Mouse (Mus musculus) cerebral cortex, adult 2 months (tissue): Measurements from ENCODE around the gene Smim13.

ENCODE experiments used
- WGBS: fragments of 180-500 bp; shearing (Covaris S2); methylation state at CpG from one replicate; pipeline ENCODE4 v1.1.7; 2018; 5-methylcytosine and 5-hydroxymethylcytosine counted together

The Smim13 gene

GRCm38 (mm10) chr13:41291466-41291974 is 41.9 kb downstream of the Smim13 start:
- 90% methylated on average over 4 of the region's 4 CpGs for WGBS

DNA sequence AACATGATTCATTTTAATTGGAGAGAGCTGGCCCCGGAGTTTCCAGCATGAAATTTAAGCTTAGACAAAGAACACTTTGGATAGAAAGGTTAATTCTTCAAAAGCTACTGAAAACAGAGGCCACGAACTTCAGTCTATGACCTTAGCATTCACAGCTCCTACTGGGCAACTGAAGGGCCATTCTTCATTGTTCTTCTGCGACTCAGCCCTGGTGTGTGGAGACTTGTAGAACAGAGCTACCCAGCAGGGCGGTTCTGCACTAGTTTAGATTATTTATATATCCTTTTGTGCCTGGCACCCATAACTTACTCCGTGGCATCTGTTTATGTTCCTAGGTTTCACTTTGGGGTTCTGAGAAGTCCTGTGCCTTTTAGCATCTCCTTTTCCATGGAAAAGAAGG is 44.0 kb downstream of the Smim13 start:
- 57% methylated on average over 5 of the region's 5 CpGs for WGBS

DNA sequence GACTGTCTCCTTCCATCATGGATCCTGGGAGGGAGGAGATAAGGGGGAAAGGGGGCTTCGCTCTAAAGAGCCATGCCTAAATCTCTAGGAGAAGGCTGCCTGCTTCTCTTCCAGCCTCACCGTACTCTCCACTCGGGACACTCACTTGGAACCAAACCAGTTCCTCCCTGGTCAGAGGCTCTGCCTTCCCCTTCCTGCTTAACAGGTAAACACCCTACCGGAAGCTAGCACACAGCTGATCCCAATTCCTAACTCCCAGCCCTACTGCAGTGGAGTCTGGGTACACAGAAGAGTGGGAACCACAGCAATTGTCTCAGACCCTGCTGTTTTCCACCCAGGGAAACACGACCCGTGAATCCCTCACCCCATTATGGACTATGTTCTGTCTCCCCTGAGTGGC is 46.2 kb downstream of the Smim13 start:
- 79% methylated on average over 6 of the region's 6 CpGs for WGBS

DNA sequence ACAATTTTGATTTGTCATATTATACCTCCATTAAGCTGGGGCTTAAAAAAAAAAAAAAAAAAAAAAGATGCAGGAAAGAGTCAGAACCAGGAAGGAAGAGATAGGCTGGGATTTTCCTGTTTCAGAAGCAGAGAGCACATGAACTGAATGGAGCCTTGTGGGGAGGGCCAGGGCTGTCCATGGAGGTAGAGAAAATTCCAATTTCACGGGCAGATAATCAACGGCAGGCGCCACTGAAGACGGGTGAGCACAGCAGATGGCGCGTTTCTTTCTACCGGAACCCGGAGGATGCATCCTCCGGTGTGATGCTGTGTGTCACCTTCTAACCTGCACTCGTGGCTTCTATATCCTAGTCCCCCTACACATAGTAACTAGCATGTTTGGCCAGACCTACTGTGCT is 46.8 kb downstream of the Smim13 start:
- 89% methylated on average over 10 of the region's 10 CpGs for WGBS

DNA sequence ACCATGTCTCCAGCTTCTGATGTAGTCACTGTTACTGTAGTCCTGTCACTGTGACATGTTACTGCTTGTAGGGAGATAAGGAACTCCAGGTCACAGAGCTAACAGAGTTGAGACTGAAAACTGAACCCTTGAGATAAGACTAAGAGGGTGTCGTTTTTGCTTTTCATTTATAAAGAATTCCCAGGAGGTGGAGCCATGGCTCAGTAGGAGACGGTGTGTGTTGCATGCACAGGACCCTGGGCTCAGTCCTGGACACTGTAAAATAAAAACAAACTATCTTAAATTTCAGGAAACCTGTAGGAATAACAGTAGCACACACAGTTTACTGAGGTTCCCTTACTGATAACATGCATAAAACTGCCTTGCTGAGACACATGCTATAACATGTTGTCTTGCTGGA is 48.9 kb downstream of the Smim13 start:
- WGBS: 52% methylated on average over 2 of the region's 2 CpGs

- 68% methylated on average over 5 of the region's 5 CpGs for WGBS
These were observed 49.4 kb downstream of the Smim13 start for GRCm38 (mm10) chr13:41298996-41299395.

- 78% methylated on average over 4 of the region's 4 CpGs for WGBS
These were observed 50.4 kb downstream of the Smim13 start for GRCm38 (mm10) chr13:41300037-41300436.

- WGBS: 49% methylated on average over 10 of the region's 10 CpGs
These were observed 53.1 kb downstream of the Smim13 start for GRCm38 (mm10) chr13:41302716-41303115.

GRCm38 (mm10) chr13:41320749-41321148 is 71.1 kb downstream of the Smim13 start:
- 51% methylated on average over 5 of the region's 5 CpGs for WGBS

GRCm38 (mm10) chr13:41321433-41321832 is 71.8 kb downstream of the Smim13 start:
- 43% methylated on average over 3 of the region's 3 CpGs for WGBS

DNA sequence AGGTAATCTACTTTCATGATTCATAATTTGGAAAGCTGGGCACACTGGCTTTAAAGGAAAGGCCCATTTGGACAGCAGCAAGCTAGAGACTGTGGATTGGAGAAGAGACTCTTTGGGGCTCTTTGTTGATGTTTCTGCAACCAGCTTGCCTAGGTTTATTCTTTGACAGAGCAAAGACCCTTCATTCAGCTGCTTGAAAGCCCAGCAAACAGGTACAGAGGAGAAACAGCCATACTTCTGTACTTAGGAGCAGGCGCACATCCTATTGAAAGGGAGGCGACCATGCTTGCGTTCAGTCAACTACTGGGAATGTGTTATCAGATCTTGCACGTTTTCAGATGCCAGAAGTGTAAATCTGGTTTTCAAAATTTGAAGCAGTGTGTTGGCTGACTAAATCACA is 75.0 kb downstream of the Smim13 start:
- 72% methylated on average over 4 of the region's 4 CpGs for WGBS

DNA sequence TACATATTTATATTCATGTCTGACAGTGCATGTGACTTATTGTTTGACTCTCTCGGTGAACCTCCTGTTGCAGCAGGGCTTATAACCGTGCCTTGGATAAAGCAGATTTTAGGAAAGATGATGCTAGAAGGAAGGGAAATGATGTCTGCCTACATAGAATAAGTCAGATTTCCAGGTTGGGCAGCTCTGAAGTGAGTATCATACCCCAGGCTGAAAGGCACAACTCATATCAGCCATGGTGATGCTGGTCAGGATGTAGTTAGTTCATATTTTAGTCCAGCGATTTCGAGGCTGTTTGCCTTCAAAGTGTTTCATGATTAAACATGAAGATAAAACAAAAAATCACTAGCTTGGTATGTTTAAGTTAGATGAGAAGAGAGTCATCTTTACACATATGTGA is 75.7 kb downstream of the Smim13 start:
- WGBS: 88% methylated on average over 4 of the region's 4 CpGs

- WGBS: 94% methylated on average over 4 of the region's 4 CpGs
These were observed 76.5 kb downstream of the Smim13 start for GRCm38 (mm10) chr13:41326134-41326533.
